Mouse (Mus musculus): ENCODE results near the gene Gm10134. TPM values are rescaled to one million over a fixed set of nuclear protein-coding genes. Genes with fewer than 3 reads are reported as not detected.
A peak's percentile ranks its signal among the peaks of the same experiment; 100 is the strongest.

Gm10134 gene
- polyA plus RNA-seq, 1 experiment from 2014 or later, result 0.89 TPM

GRCm38 (mm10) chr2:28533901-28534435, 28.1 kb downstream of the Gm10134 start:
- Histone ChIP-seq H3K4me3 (replicated peaks) (peak overlapping the region; percentile 68), H3K36me3 (no peaks in the 10 kb centered on the region; the same call in 1 of the 2 replicates), H3K9me3 (no peaks in the 10 kb centered on the region), H3K27me3 (no peaks in the 10 kb centered on the region), H3K4me2 (peak overlapping the region; percentile 87), H3K27ac (peak overlapping the region; percentile 92), H3K9ac (replicated peaks) (peak overlapping the region; percentile 77), H3K4me1 (replicated peaks) (peaks cover 87% of the 10 kb centered on the region)
- peak; percentile 4; the same call in 1 of the 2 replicates for ATAC-seq (ENCODE audit: insufficient number of reproducible peaks, insufficient read depth, low FRiP score, low TSS enrichment, low read depth)
- 52% methylated on average over 7 of the region's 7 CpGs for WGBS

GRCm38 (mm10) chr2:28534436-28535262, 28.8 kb downstream of the Gm10134 start:
- Histone ChIP-seq H3K27ac (peak overlapping the region; percentile 92), H3K4me1 (replicated peaks) (peaks cover 88% of the 10 kb centered on the region), H3K36me3 (no peaks in the 10 kb centered on the region; the same call in 1 of the 2 replicates), H3K27me3 (no peaks in the 10 kb centered on the region), H3K9me3 (no peaks in the 10 kb centered on the region), H3K4me3 (replicated peaks) (peak overlapping the region; percentile 68), H3K9ac (replicated peaks) (peak overlapping the region; percentile 77), H3K4me2 (peak overlapping the region; percentile 87)
- no peak for ATAC-seq (ENCODE audit: insufficient number of reproducible peaks, insufficient read depth, low FRiP score, low TSS enrichment, low read depth)
- WGBS, result 10% methylated on average over 11 of the region's 11 CpGs

GRCm38 (mm10) chr2:28535263-28535540, 29.3 kb downstream of the Gm10134 start:
- 11% methylated on average over 4 of the region's 4 CpGs for WGBS
- peak overlapping the region; percentile 92 for H3K27ac ChIP-seq
- peak overlapping the region; percentile 68 for H3K4me3 ChIP-seq (replicated peaks)
- H3K9me3 ChIP-seq, result no peaks in the 10 kb centered on the region
- peaks cover 88% of the 10 kb centered on the region for H3K4me1 ChIP-seq (replicated peaks)
- no peak for ATAC-seq (ENCODE audit: insufficient number of reproducible peaks, insufficient read depth, low FRiP score, low TSS enrichment, low read depth)
- H3K36me3 ChIP-seq, result peaks cover 3% of the 10 kb centered on the region; the same call in 1 of the 2 replicates
- no peaks in the 10 kb centered on the region for H3K27me3 ChIP-seq
- 0 out of 2 replicates have a peak overlapping the region, but pooled peaks have one; percentile 77 for H3K9ac ChIP-seq (replicated peaks)
- peak overlapping the region; percentile 87 for H3K4me2 ChIP-seq

- Histone ChIP-seq H3K9ac (replicated peaks) (peak overlapping the region; percentile 77; the same call in 1 of the 2 replicates), H3K4me3 (replicated peaks) (peak overlapping the region; percentile 68; the same call in 1 of the 2 replicates), H3K36me3 (peaks cover 7% of the 10 kb centered on the region; the same call in 1 of the 2 replicates), H3K4me2 (peak overlapping the region; percentile 87), H3K4me1 (replicated peaks) (peaks cover 86% of the 10 kb centered on the region), H3K9me3 (no peaks in the 10 kb centered on the region), H3K27me3 (no peaks in the 10 kb centered on the region), H3K27ac (peak overlapping the region; percentile 92)
- ATAC-seq (ENCODE audit: insufficient number of reproducible peaks, insufficient read depth, low FRiP score, low TSS enrichment, low read depth), result no peak
- WGBS, result 16% methylated on average over 7 of the region's 7 CpGs
Observed at GRCm38 (mm10) chr2:28535650-28536049, 29.8 kb downstream of the Gm10134 start.

- H3K36me3 ChIP-seq, result peaks cover 10% of the 10 kb centered on the region; the same call in 1 of the 2 replicates
- peaks cover 86% of the 10 kb centered on the region for H3K4me1 ChIP-seq (replicated peaks)
- H3K27ac ChIP-seq, result peak overlapping the region; percentile 92; the same call in 1 of the 2 replicates
- peak overlapping the region; percentile 87; the same call in 1 of the 2 replicates for H3K4me2 ChIP-seq
- no peak overlapping the region for H3K4me3 ChIP-seq (replicated peaks)
- WGBS, result 64% methylated on average over 4 of the region's 4 CpGs
- H3K9me3 ChIP-seq, result no peaks in the 10 kb centered on the region
- no peak overlapping the region; the same call in 1 of the 2 replicates for H3K9ac ChIP-seq (replicated peaks)
- ATAC-seq (ENCODE audit: insufficient number of reproducible peaks, insufficient read depth, low FRiP score, low TSS enrichment, low read depth), result no peak
- no peaks in the 10 kb centered on the region for H3K27me3 ChIP-seq
Observed at GRCm38 (mm10) chr2:28536166-28536565, 30.3 kb downstream of the Gm10134 start.

- H3K4me1 ChIP-seq (replicated peaks), result peaks cover 79% of the 10 kb centered on the region
- no peak overlapping the region for H3K9ac ChIP-seq (replicated peaks)
- no peaks in the 10 kb centered on the region for H3K9me3 ChIP-seq
- no peak overlapping the region for H3K4me3 ChIP-seq (replicated peaks)
- no peak overlapping the region for H3K27ac ChIP-seq
- 80% methylated on average over 11 of the region's 11 CpGs for WGBS
- ATAC-seq (ENCODE audit: insufficient number of reproducible peaks, insufficient read depth, low FRiP score, low TSS enrichment, low read depth), result no peak
- no peak overlapping the region for H3K4me2 ChIP-seq
- H3K36me3 ChIP-seq, result peaks cover 14% of the 10 kb centered on the region
- H3K27me3 ChIP-seq, result no peaks in the 10 kb centered on the region
Observed at GRCm38 (mm10) chr2:28536766-28537633, 31.1 kb downstream of the Gm10134 start.

GRCm38 (mm10) chr2:28537634-28537920, 31.7 kb downstream of the Gm10134 start:
- no peaks in the 10 kb centered on the region for H3K27me3 ChIP-seq
- no peak overlapping the region for H3K27ac ChIP-seq
- no peak overlapping the region for H3K9ac ChIP-seq (replicated peaks)
- peaks cover 73% of the 10 kb centered on the region for H3K4me1 ChIP-seq (replicated peaks)
- H3K9me3 ChIP-seq, result no peaks in the 10 kb centered on the region
- peaks cover 20% of the 10 kb centered on the region for H3K36me3 ChIP-seq
- 46% methylated on average over 4 of the region's 4 CpGs for WGBS
- H3K4me2 ChIP-seq, result no peak overlapping the region
- ATAC-seq (ENCODE audit: insufficient number of reproducible peaks, insufficient read depth, low FRiP score, low TSS enrichment, low read depth), result no peak
- no peak overlapping the region for H3K4me3 ChIP-seq (replicated peaks)

GRCm38 (mm10) chr2:28537995-28538816, 32.3 kb downstream of the Gm10134 start:
- no peak for ATAC-seq (ENCODE audit: insufficient number of reproducible peaks, insufficient read depth, low FRiP score, low TSS enrichment, low read depth)
- H3K4me3 ChIP-seq (replicated peaks), result no peak overlapping the region
- 71% methylated on average over 8 of the region's 8 CpGs for WGBS
- H3K4me1 ChIP-seq (replicated peaks), result peaks cover 67% of the 10 kb centered on the region
- H3K27me3 ChIP-seq, result no peaks in the 10 kb centered on the region
- H3K4me2 ChIP-seq, result no peak overlapping the region
- peak overlapping the region; percentile 81 for H3K27ac ChIP-seq
- no peak overlapping the region for H3K9ac ChIP-seq (replicated peaks)
- no peaks in the 10 kb centered on the region for H3K9me3 ChIP-seq
- peaks cover 26% of the 10 kb centered on the region for H3K36me3 ChIP-seq

GRCm38 (mm10) chr2:28538817-28539128, 32.9 kb downstream of the Gm10134 start:
- H3K4me3 ChIP-seq (replicated peaks), result no peak overlapping the region
- peak overlapping the region; percentile 81 for H3K27ac ChIP-seq
- whole genome bisulfite sequencing, result 64% methylated on average over 1 of the region's 1 CpGs
- H3K9me3 ChIP-seq, result no peaks in the 10 kb centered on the region
- peaks cover 62% of the 10 kb centered on the region for H3K4me1 ChIP-seq (replicated peaks)
- H3K36me3 ChIP-seq, result peaks cover 32% of the 10 kb centered on the region
- no peaks in the 10 kb centered on the region for H3K27me3 ChIP-seq
- no peak for ATAC-seq (ENCODE audit: insufficient number of reproducible peaks, insufficient read depth, low FRiP score, low TSS enrichment, low read depth)
- peak overlapping the region; percentile 21 for H3K4me2 ChIP-seq
- H3K9ac ChIP-seq (replicated peaks), result no peak overlapping the region

- peak overlapping the region; percentile 45 for H3K9ac ChIP-seq (replicated peaks)
Observed at GRCm38 (mm10) chr2:28539206-28539605, 33.3 kb downstream of the Gm10134 start.

More at GRCm38 (mm10) chr2:28539206-28539605, 33.3 kb downstream of the Gm10134 start:
- H3K27me3 ChIP-seq, result no peaks in the 10 kb centered on the region
- H3K9me3 ChIP-seq, result no peaks in the 10 kb centered on the region
- H3K4me1 ChIP-seq (replicated peaks), result peaks cover 58% of the 10 kb centered on the region
- H3K4me2 ChIP-seq, result peak overlapping the region; percentile 21
- 36% methylated on average over 7 of the region's 7 CpGs for WGBS
- H3K4me3 ChIP-seq (replicated peaks), result no peak overlapping the region
- peak; percentile 67; the same call in 1 of the 2 replicates for ATAC-seq (ENCODE audit: insufficient number of reproducible peaks, insufficient read depth, low FRiP score, low TSS enrichment, low read depth)
- peak overlapping the region; percentile 81 for H3K27ac ChIP-seq
- H3K36me3 ChIP-seq, result peaks cover 36% of the 10 kb centered on the region

All from limb, embryonic 12.5 days (tissue).